Mouse (Mus musculus) heart, embryonic 13.5 days (tissue): ENCODE measurements around the gene Zfp503. TPM values are rescaled to one million over a fixed set of nuclear protein-coding genes. Genes with fewer than 3 reads are reported as not detected.
A peak's percentile ranks its signal among the peaks of the same experiment; 100 is the strongest.

ENCODE experiments used
- ATAC-seq: fragments of 200-750 bp; cut with Nextera tagmentation; 2 replicates; pipeline ENCODE4 v1.8.0; 2017; ENCODE audit warnings: moderate TSS enrichment; ENCODE audit not compliant: insufficient number of reproducible peaks, low FRiP score, low TSS enrichment; ENCODE audit errors: extremely low read depth
- H3K27ac ChIP-seq: fragments of 300-500 bp; sonication (generic); replicated peaks from 2 replicates; pipeline ENCODE4 v1.5.1; 2015; ENCODE audit warnings: moderate library complexity, mild to moderate bottlenecking, inconsistent platforms
- H3K27me3 ChIP-seq: fragments of 300-500 bp; sonication (generic); replicated peaks from 2 replicates; pipeline ENCODE4 v1.6.1; 2015; ENCODE audit warnings: mild to moderate bottlenecking, inconsistent platforms
- H3K36me3 ChIP-seq: fragments of 300-500 bp; sonication (generic); 2 replicates; pipeline ENCODE4 v1.6.1; 2015; ENCODE audit warnings: mild to moderate bottlenecking, inconsistent platforms
- H3K4me1 ChIP-seq: fragments of 300-500 bp; sonication (generic); 2 replicates; pipeline ENCODE4 v1.6.1; 2015; ENCODE audit warnings: inconsistent platforms
- H3K4me2 ChIP-seq: fragments of 300-500 bp; sonication (generic); 2 replicates; pipeline ENCODE4 v1.6.1; 2015; ENCODE audit warnings: inconsistent platforms, mild to moderate bottlenecking, moderate library complexity
- H3K4me3 ChIP-seq: fragments of 300-500 bp; sonication (generic); 2 replicates; pipeline ENCODE4 v1.5.1; 2015; ENCODE audit warnings: moderate library complexity, mild to moderate bottlenecking, inconsistent platforms
- H3K9ac ChIP-seq: fragments of 300-500 bp; sonication (generic); 2 replicates; pipeline ENCODE4 v1.6.1; 2015; ENCODE audit warnings: inconsistent platforms, mild to moderate bottlenecking, moderate library complexity
- H3K9me3 ChIP-seq: fragments of 300-500 bp; sonication (generic); 2 replicates; pipeline ENCODE4 v1.6.1; 2016; ENCODE audit warnings: inconsistent platforms
- WGBS: fragments of 180-500 bp; shearing (Covaris S2); methylation state at CpG from one replicate; pipeline ENCODE4 v1.1.7; 2015; ENCODE audit warnings: mixed read lengths; 5-methylcytosine and 5-hydroxymethylcytosine counted together
- polyA plus RNA-seq: library from polyadenylated mRNA; unstranded; fragments of >200 nt; fragmentation: Nextera tagmentation; extraction: Ambion mirVana; gene quantifications from 2 replicates; pipeline ENCODE4 v1.2.1, GENCODE M21; 2015

Zfp503 gene
- polyA plus RNA-seq, 1 experiment from 2014 or later = 4.2 TPM

DNA sequence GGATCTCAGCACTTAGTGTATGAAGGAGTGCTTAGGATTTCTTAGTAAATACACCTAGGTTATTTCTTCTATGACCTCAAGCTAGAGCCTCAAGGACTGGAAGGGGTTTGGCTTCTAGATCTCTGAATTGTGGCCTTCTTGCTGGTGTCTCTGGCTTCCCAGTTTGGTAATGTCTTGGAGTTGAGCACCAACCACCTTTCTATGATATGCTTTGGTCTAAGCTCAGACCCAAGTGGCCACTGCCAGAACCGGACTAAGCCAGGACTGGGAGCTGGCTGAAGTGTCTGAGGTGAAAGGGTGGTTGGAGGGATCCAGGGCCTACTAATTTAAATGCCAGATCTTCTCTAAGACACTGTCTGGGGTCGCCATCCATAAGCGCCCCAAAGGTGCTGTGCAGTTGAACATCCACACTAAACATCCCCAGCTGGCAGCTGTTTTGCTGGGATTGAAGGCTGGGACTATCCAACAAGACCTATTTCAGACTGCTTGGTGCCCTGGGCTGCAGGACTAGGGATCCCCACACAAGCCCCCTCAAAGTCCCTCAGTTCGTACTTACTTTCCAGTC is 3.0 kb upstream of the Zfp503 start:
- peaks cover 88% of the 10 kb centered on the region for H3K27me3 ChIP-seq

DNA sequence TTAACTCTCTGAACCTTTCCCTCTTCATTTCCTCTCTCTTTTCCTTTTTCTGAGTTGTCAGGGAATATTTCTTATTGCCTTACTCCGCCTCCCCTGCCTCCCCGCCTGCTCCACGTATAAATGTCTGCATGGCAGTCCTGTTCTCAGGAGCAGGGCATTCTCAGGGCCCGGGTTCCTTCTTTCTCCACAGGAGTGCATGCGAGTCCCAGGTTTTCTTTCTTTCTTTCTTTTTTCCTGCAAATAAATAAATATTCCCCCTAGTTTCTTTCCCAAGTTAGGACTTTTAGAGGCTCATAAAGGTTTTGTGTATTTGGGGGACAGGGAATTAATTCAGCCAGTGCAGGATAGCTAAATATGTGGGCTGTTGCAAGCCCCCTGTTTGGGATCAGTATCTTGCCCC is 2.5 kb upstream of the Zfp503 start:
- Histone ChIP-seq H3K4me1 (peaks cover 59% of the 10 kb centered on the region), H3K36me3 (no peaks in the 10 kb centered on the region), H3K9me3 (no peaks in the 10 kb centered on the region), H3K4me3 (peak overlapping the region; percentile 84; the same call in 1 of the 2 replicates), H3K4me2 (peak overlapping the region; percentile 95), H3K27me3 (peaks cover 85% of the 10 kb centered on the region), H3K9ac (no peak overlapping the region), H3K27ac (no peak overlapping the region)
- no peak for ATAC-seq
- WGBS = 30% methylated on average over 5 of the region's 5 CpGs

More for the DNA sequence above, 3.0 kb upstream of the Zfp503 start:
- Histone ChIP-seq H3K36me3 (no peaks in the 10 kb centered on the region), H3K27ac (no peak overlapping the region), H3K9me3 (no peaks in the 10 kb centered on the region), H3K9ac (no peak overlapping the region), H3K4me1 (peaks cover 56% of the 10 kb centered on the region), H3K4me2 (peak overlapping the region; percentile 95; the same call in 1 of the 2 replicates), H3K4me3 (no peak overlapping the region)
- no peak for ATAC-seq
- 66% methylated on average over 4 of the region's 4 CpGs for WGBS

DNA sequence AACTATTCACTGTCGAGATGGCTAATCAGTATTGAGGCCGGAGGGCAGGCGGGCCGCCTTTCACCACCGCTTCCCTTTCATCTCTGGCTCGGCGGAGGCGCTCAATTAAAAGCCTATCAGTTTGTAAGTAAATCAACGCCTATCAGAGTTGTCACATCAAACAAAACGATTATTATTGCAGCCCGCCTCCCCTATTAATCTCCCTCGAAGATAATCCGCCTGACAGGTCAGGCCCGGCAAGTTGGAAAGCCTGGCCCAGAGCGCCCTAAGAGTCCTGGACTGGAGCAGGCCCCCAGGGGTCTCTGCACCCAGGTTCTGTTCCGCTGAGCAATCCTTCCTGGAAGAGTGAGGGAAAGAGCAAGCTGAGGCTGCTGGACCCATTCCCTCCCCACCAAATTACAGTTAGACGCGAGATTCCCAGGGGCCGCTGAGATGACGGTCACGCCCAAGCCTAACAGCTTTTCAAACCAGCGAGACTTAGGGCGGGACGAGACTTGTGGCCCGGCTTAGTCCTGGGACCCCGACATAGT is 1.9 kb upstream of the Zfp503 start:
- Histone ChIP-seq H3K4me2 (peak overlapping the region; percentile 95), H3K4me3 (peak overlapping the region; percentile 84)
- WGBS = 5% methylated on average over 26 of the region's 26 CpGs

DNA sequence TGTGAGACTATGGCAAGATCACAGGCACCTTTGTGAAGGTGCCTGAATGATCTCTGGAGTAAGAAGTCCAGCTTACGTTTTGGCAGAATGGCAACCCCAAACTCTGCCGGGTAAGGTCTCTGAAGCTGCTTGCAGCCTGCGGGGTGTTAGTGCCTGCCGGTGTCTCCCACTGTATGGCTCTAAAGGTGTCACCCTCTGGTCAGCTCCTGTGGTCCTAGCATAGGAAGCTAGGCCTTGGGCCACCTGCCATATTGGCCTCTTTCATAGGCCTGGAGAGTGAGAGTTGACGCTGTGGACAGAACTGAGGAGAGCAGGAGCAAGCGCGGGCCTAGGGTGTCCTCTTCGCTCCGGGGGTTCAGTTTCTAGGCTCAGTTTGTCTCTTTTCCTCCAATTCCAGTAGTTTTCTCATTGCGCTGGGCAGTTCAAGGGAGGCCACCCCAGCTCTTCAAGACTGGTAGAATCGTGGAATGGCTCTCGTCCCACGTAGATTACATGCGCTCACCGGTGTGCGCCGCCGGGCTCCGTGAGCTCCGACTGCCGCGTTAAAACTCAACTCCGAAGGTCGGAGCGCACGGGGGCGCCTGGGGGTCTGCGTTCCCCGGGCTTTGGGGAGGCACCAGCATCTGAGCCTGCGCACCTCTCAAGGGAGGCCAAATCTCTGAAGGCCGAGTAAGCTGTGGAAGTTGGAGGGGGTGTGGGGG is 1.1 kb upstream of the Zfp503 start:
- peaks cover 77% of the 10 kb centered on the region for H3K27me3 ChIP-seq
- no peaks in the 10 kb centered on the region for H3K9me3 ChIP-seq
- H3K4me2 ChIP-seq = peak overlapping the region; percentile 95
- peak overlapping the region; percentile 75 for H3K9ac ChIP-seq
- WGBS = 8% methylated on average over 31 of the region's 31 CpGs
- H3K4me1 ChIP-seq = peaks cover 67% of the 10 kb centered on the region
- H3K27ac ChIP-seq = peak overlapping the region; percentile 4; the same call in 1 of the 2 replicates
- peak overlapping the region; percentile 84 for H3K4me3 ChIP-seq
- no peak for ATAC-seq
- H3K36me3 ChIP-seq = peaks cover under 1% of the 10 kb centered on the region; the same call in 1 of the 2 replicates

More for the DNA sequence above, 1.9 kb upstream of the Zfp503 start:
- H3K4me1 ChIP-seq = peaks cover 65% of the 10 kb centered on the region
- H3K27ac ChIP-seq = no peak overlapping the region
- no peaks in the 10 kb centered on the region for H3K36me3 ChIP-seq
- H3K9ac ChIP-seq = peak overlapping the region; percentile 75
- H3K9me3 ChIP-seq = no peaks in the 10 kb centered on the region
- no peak for ATAC-seq
- H3K27me3 ChIP-seq = peaks cover 79% of the 10 kb centered on the region

DNA sequence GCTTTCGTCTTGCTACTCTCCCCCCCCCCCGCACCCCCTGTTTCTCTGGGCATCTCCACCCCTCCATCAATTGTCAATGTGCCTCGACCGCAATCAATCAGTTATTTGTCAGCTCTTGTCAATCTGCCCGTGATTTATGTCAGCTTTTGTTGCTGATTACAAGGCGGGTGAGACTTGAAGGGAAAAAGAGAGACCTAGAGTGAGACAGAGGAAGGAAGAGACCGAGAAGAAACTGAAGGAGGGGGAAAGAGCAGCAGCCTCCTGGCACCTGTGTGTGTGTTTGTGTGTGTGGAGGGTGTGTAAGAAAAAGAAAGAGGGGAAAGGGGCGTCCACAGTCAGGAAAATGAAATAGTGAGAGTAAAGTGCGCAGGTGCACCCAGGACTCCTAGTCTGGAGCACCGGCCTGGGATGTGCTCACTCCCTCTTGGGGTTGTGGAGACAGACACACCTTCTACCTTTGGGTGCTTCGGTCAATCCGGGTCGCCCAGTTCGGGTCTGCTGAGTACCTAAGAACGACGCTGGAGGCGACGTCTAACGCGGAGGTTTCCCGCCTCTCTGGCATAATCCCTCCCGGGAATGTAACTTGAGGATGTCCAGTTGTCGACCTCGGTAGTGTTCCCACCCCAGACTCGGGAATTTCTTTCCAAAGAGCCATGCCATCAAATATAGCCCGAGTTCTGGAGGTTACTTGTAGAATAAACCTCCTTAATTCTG is 667 bp downstream of the Zfp503 start:
- Histone ChIP-seq H3K27ac (peak overlapping the region; percentile 59), H3K27me3 (peaks cover 69% of the 10 kb centered on the region), H3K4me1 (peaks cover 60% of the 10 kb centered on the region), H3K9me3 (no peaks in the 10 kb centered on the region), H3K4me3 (peak overlapping the region; percentile 84), H3K4me2 (peak overlapping the region; percentile 95), H3K36me3 (peaks cover 11% of the 10 kb centered on the region), H3K9ac (peak overlapping the region; percentile 75)
- under 1% methylated on average over 26 of the region's 26 CpGs for WGBS
- no peak for ATAC-seq

DNA sequence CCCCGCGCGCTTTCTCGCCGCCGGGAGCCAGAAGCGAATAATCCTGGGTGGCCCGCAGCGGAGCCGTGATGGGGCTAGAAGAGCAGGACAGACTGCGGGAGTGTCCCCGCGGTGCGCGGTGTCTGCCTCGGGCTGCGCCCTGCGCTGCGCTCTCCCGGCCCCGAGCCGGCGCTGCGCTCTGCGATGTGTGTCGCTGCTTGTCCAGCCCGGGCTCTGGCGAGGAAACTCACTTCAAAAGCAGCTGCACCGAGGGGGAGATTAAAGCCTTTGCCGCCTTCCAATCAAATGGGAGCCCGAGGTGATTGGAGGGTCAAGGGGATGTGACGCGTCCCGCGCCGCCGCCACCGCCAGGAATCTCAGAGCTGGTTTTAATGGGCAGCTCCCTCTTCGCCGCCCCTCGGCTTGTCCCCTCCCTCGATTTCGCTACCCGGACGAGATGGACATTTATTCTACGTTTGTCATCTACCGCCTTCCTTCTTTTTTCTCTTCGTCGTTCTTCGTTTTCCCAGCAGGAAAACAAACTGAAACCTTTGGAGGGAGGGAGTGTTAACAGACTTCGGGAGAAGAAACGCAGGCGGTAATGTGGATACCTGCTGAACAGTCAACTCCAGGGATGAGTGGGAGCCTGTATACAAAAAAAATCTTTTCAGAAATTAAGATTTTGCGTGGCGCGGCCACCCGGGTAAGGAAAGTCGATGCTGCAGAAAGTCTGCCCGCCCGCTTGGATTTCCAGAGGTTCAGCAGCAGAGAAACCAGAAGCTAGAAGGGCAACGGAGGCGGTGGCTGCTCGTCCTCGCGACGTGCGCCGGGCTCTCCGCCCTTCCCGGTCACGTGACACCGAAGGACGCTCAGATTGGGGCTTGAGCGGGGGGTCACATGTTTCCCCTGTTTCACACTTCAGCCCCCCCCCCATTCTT is 1.5 kb downstream of the Zfp503 start:
- peak overlapping the region; percentile 84 for H3K4me3 ChIP-seq
- peaks cover 11% of the 10 kb centered on the region for H3K36me3 ChIP-seq
- peak overlapping the region; percentile 91 for H3K9ac ChIP-seq
- H3K4me1 ChIP-seq = peaks cover 64% of the 10 kb centered on the region
- H3K9me3 ChIP-seq = no peaks in the 10 kb centered on the region
- peak overlapping the region; percentile 96 for H3K27ac ChIP-seq
- under 1% methylated on average over 73 of the region's 74 CpGs for WGBS
- ATAC-seq = peak; percentile 67
- H3K4me2 ChIP-seq = peak overlapping the region; percentile 95
- H3K27me3 ChIP-seq = peaks cover 62% of the 10 kb centered on the region

DNA sequence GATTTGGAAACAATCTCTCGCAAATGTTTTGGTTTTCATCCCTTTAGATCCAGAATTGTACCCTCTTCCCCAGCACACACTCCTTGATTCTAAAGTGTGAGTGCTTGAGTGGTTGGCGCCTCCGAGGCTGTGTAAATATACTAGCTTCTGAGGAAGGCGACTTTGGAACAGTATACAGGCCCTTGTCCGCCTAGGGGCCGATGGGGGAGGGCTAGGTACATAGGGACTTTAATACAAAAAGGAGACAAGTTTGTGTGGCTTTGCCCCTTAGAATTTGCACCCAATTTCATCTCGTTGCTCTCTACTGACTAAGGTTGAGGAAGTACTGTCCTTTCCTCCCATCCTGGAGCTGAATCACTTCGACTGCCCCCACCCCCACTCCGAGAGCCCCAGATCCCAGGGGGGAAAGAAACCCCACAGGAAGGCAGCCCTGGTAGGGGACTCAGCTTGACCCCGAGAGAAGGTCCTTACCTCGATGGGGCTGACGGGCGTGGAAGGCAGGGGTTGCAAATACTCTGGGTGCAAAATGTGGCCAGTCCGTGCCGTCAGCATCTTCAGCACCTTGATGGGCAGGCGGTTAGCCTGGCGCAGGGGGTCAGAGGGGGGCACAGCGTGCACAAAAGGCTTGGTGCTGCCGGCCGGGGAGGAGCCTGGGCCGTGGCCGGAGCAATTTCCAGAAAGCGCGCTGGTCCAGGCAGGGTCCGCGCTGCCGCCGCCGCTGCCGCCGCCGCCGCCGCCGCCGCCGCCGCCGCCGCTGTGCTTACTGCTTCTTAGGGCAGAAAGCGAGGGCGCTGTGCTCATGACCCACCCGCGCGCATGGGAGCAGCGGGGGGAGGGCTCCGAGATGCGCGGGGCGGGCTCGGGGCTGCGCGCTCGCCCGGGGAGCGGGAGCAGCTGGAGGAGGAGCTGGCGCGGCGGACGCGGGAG is 2.4 kb downstream of the Zfp503 start:
- peak overlapping the region; percentile 96 for H3K27ac ChIP-seq
- H3K4me3 ChIP-seq = peak overlapping the region; percentile 84
- H3K27me3 ChIP-seq = peaks cover 62% of the 10 kb centered on the region
- H3K36me3 ChIP-seq = peaks cover 11% of the 10 kb centered on the region
- peak overlapping the region; percentile 91 for H3K9ac ChIP-seq
- peak overlapping the region; percentile 95 for H3K4me2 ChIP-seq
- WGBS = under 1% methylated on average over 47 of the region's 61 CpGs
- no peak for ATAC-seq
- peaks cover 73% of the 10 kb centered on the region for H3K4me1 ChIP-seq
- H3K9me3 ChIP-seq = no peaks in the 10 kb centered on the region

DNA sequence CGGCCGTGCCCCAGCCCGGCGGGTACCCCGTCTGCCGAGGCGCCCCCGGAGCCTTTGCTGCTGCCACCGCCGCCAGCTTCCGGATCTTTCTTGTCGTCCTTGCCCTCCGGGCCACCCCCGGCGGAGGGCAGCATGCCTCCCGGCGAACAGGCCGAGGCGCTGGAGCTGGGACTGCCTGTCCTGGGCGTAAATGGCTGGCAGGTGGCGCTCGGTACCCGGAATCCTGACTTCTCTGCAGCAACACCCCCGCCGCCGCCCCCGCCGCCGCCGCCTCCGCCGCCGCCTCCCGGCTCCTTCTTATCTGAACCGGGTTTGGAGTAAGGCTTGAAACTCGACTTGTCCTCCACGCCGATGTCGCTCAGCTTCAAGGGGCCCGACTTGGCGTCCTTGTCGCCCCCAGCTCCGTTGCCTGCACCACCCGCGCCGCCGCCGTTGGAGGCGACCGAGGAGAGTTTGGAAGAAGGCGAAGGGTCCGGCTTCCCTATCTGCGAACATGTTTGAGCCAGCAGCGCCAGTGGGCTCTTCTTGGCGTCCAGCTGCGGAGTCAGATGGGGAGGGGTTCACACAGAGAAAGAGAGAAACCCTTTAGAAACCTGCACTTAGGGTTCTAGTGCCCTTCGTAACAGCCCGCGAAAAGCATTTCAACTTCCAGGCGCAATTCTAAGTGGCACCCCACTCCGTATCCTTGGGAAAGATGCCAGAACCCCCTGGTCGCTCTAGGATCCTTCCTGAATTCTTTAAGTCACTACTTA is 3.2 kb downstream of the Zfp503 start:
- H3K27ac ChIP-seq = peak overlapping the region; percentile 96
- H3K27me3 ChIP-seq = peaks cover 56% of the 10 kb centered on the region
- peaks cover 11% of the 10 kb centered on the region for H3K36me3 ChIP-seq
- peaks cover 67% of the 10 kb centered on the region for H3K4me1 ChIP-seq
- H3K4me3 ChIP-seq = peak overlapping the region; percentile 84
- no peaks in the 10 kb centered on the region for H3K9me3 ChIP-seq
- 1% methylated on average over 59 of the region's 62 CpGs for WGBS
- ATAC-seq = no peak
- peak overlapping the region; percentile 95 for H3K4me2 ChIP-seq
- peak overlapping the region; percentile 91 for H3K9ac ChIP-seq

DNA sequence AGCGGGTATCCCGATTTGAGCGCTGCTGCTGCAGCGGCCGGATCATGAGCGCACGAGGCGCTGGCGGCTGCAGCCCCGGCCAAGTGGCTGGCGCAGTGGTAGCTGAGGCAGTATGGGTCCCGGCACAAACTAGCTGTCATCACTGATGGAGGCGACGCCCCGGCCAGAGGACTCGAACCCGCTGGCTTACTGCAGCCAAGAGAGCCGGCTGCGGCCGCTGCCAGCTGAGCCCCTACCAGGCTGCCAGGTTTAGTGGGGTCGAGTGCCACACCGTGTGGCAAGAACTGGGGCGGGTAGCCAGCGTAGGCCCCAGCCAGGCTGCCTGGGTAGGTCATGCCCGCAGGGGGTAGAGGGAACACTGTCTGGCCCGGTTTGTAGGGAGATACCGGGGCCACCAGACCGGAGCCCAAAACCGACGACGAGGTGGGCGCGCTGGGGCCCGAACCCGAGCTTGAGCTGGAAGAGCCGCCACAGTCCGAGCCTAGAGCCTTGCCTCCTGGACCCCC is 3.9 kb downstream of the Zfp503 start:
- Histone ChIP-seq H3K4me1 (peaks cover 61% of the 10 kb centered on the region), H3K9me3 (no peaks in the 10 kb centered on the region), H3K9ac (peak overlapping the region; percentile 91), H3K27me3 (peaks cover 54% of the 10 kb centered on the region), H3K4me2 (peak overlapping the region; percentile 95), H3K36me3 (peaks cover 11% of the 10 kb centered on the region), H3K4me3 (peak overlapping the region; percentile 84), H3K27ac (peak overlapping the region; percentile 96)
- 3% methylated on average over 37 of the region's 37 CpGs for WGBS
- no peak for ATAC-seq
